Mouse (Mus musculus) lung, adult 18-20 months (tissue): ENCODE measurements around the gene Galnt16.

Source experiments
- DNase-seq, 2 experiments: peaks; one replicate each; pipeline ENCODE4 v3.0.0; 2022; ENCODE audit warnings: mixed read lengths in 2 of 2

Gene Galnt16

GRCm38 (mm10) chr12:80533876-80534275, 15.8 kb downstream of the Galnt16 start:
- no peak for DNase-seq

- no peak for DNase-seq
These were observed 19.2 kb downstream of the Galnt16 start for GRCm38 (mm10) chr12:80537313-80537712.

GRCm38 (mm10) chr12:80538311-80538710, 20.2 kb downstream of the Galnt16 start:
- no peak for DNase-seq

GRCm38 (mm10) chr12:80545310-80545709, 27.2 kb downstream of the Galnt16 start:
- no peak for DNase-seq

- DNase-seq = peak; percentile 44 to 46
These were observed 31.6 kb downstream of the Galnt16 start for GRCm38 (mm10) chr12:80549646-80550045.

GRCm38 (mm10) chr12:80553157-80553556, 35.1 kb downstream of the Galnt16 start:
- DNase-seq = no peak

- no peak for DNase-seq
These were observed 36.2 kb downstream of the Galnt16 start for GRCm38 (mm10) chr12:80554312-80554711.

GRCm38 (mm10) chr12:80561904-80562303, 43.8 kb downstream of the Galnt16 start:
- no peak for DNase-seq

- peak in 1 of 2 experiments; percentile 44 for DNase-seq
These were observed 44.7 kb downstream of the Galnt16 start for GRCm38 (mm10) chr12:80562793-80563192.

GRCm38 (mm10) chr12:80564990-80565389, 46.9 kb downstream of the Galnt16 start:
- peak in 1 of 2 experiments; percentile 5 for DNase-seq

- DNase-seq = peak in 1 of 2 experiments; percentile 32
These were observed 47.7 kb downstream of the Galnt16 start for GRCm38 (mm10) chr12:80565793-80566192.

- DNase-seq = no peak
These were observed 48.4 kb downstream of the Galnt16 start for GRCm38 (mm10) chr12:80566502-80566901.

GRCm38 (mm10) chr12:80567375-80567774, 49.3 kb downstream of the Galnt16 start:
- DNase-seq = no peak

- DNase-seq = no peak
These were observed 51.5 kb downstream of the Galnt16 start for GRCm38 (mm10) chr12:80569561-80569960.

- no peak for DNase-seq
These were observed 56.2 kb downstream of the Galnt16 start for GRCm38 (mm10) chr12:80574318-80574717.

GRCm38 (mm10) chr12:80574825-80575371, 56.8 kb downstream of the Galnt16 start:
- DNase-seq = no peak

GRCm38 (mm10) chr12:80577049-80577448, 59.0 kb downstream of the Galnt16 start:
- peak in 1 of 2 experiments; percentile 31 for DNase-seq

- no peak for DNase-seq
These were observed 63.3 kb downstream of the Galnt16 start for GRCm38 (mm10) chr12:80581357-80581756.

- peak in 1 of 2 experiments; percentile 11 for DNase-seq
These were observed 66.9 kb downstream of the Galnt16 start for GRCm38 (mm10) chr12:80584973-80585372.

- no peak for DNase-seq
These were observed 76.1 kb downstream of the Galnt16 start for GRCm38 (mm10) chr12:80594141-80594540.

- no peak for DNase-seq
These were observed 76.7 kb downstream of the Galnt16 start for GRCm38 (mm10) chr12:80594781-80595180.

GRCm38 (mm10) chr12:80595566-80595965, 77.5 kb downstream of the Galnt16 start:
- DNase-seq = no peak

GRCm38 (mm10) chr12:80595968-80596367, 77.9 kb downstream of the Galnt16 start:
- no peak for DNase-seq

GRCm38 (mm10) chr12:80598236-80598635, 80.2 kb downstream of the Galnt16 start:
- no peak for DNase-seq

GRCm38 (mm10) chr12:80598756-80599155, 80.7 kb downstream of the Galnt16 start:
- peak; percentile 43 to 45 for DNase-seq
